Mouse (Mus musculus) neural tube, embryonic 11.5 days (tissue): ENCODE measurements around the gene Fyb. TPM values are rescaled to one million over a fixed set of nuclear protein-coding genes. Genes with fewer than 3 reads are reported as not detected.

Experiments
- ATAC-seq: fragments of 200-750 bp; cut with Nextera tagmentation; 2 replicates; pipeline ENCODE4 v1.8.0; 2017; ENCODE audit warnings: moderate number of reproducible peaks, mild to moderate bottlenecking, moderate TSS enrichment, moderate library complexity; ENCODE audit not compliant: insufficient read depth, low FRiP score, low TSS enrichment
- DNase-seq: peaks from one replicate; pipeline ENCODE4 v3.0.0-alpha.2; 2015; ENCODE audit warnings: low spot score
- H3K27ac ChIP-seq: fragments of 300-500 bp; sonication (generic); 2 replicates; pipeline ENCODE4 v1.5.1; 2014; ENCODE audit warnings: low read depth, mild to moderate bottlenecking, low read length
- H3K27me3 ChIP-seq: fragments of 300-500 bp; sonication (generic); 2 replicates; pipeline ENCODE4 v1.6.1; 2014; ENCODE audit warnings: mild to moderate bottlenecking, low read length, mixed read lengths; ENCODE audit not compliant: control insufficient read depth, insufficient read depth
- H3K36me3 ChIP-seq: fragments of 300-500 bp; sonication (generic); 2 replicates; pipeline ENCODE4 v1.6.1; 2014; ENCODE audit warnings: mild to moderate bottlenecking, low read length, moderate library complexity, mixed read lengths; ENCODE audit not compliant: control insufficient read depth, insufficient read depth
- H3K4me1 ChIP-seq: fragments of 300-500 bp; sonication (generic); 2 replicates; pipeline ENCODE4 v1.6.1; 2014; ENCODE audit warnings: low read length, mixed read lengths; ENCODE audit not compliant: control insufficient read depth, insufficient read depth
- H3K4me2 ChIP-seq: fragments of 300-500 bp; sonication (generic); 2 replicates; pipeline ENCODE4 v1.6.1; 2014; ENCODE audit warnings: low read depth, mild to moderate bottlenecking, moderate library complexity
- H3K4me3 ChIP-seq: fragments of 300-500 bp; sonication (generic); 2 replicates; pipeline ENCODE4 v1.5.1; 2014; ENCODE audit warnings: low read depth, low read length
- H3K9ac ChIP-seq: fragments of 300-500 bp; sonication (generic); 2 replicates; pipeline ENCODE4 v1.6.1; 2014; ENCODE audit warnings: mild to moderate bottlenecking, low read length
- H3K9me3 ChIP-seq: fragments of 300-500 bp; sonication (generic); 2 replicates; pipeline ENCODE4 v1.6.1; 2016; ENCODE audit warnings: low read length; ENCODE audit not compliant: control insufficient read depth
- WGBS: fragments of 180-500 bp; shearing (Covaris S2); extraction: QIAGEN DNeasy Blood & Tissue Kit; methylation state at CpG from one replicate; pipeline ENCODE4 v1.1.7; 2014; 5-methylcytosine and 5-hydroxymethylcytosine counted together
- polyA plus RNA-seq: library from polyadenylated mRNA; unstranded; fragments of >200 nt; fragmentation: Nextera tagmentation; extraction: Ambion mirVana; gene quantifications from 2 replicates; pipeline ENCODE4 v1.2.1, GENCODE M21; 2014

Fyb gene
- polyA plus RNA-seq: 2.8 and 5.6 TPM in 2 replicates

DNA sequence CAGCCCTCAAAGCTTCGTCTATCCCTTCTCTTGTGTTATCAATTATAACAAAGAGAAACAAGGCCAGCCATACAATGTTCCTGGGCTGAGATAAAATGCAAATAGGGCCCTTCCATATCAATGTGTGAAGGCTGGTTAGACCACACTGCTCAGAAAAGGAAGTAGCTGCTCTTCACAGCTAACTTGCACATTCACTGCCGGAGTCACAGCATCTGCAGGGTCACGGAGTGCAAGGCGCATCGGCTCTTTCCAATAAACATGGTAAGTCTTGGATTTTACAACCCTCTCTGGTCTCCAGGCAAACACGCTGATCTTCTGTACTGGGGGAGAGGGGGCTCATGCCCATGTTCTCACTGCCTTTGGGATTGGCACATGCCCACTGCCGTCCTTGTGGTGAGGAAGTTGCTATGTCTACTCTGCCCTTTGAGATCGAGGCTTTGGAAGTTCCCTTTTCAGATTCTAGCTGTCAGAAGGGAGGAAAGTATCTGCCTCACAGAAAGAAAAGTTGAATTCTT, at the start of gene Fyb:
Fyb (plus strand) TSS at position 201 of the 515 bp plus-strand sequence.
- Histone ChIP-seq H3K36me3 (no peaks in the 10 kb centered on the region), H3K9ac (no peak within 1 kb of the TSS), H3K4me2 (no peak within 1 kb of the TSS), H3K27ac (no peak within 1 kb of the TSS), H3K4me3 (no peak within 1 kb of the TSS), H3K27me3 (no peaks in the 10 kb centered on the region), H3K9me3 (no peaks in the 10 kb centered on the region), H3K4me1 (no peaks in the 10 kb centered on the region)
- 88% methylated on average over 8 of the region's 8 CpGs for WGBS
- ATAC-seq (no peak), DNase-seq (no peak)

- Histone ChIP-seq H3K27ac (no peak overlapping the region), H3K9ac (no peak overlapping the region), H3K4me3 (no peak overlapping the region), H3K36me3 (no peaks in the 10 kb centered on the region), H3K4me2 (no peak overlapping the region), H3K4me1 (no peaks in the 10 kb centered on the region), H3K27me3 (no peaks in the 10 kb centered on the region), H3K9me3 (no peaks in the 10 kb centered on the region)
- DNase-seq: no peak
- WGBS: 78% methylated on average over 3 of the region's 3 CpGs
- ATAC-seq: no peak
Measured at GRCm38 (mm10) chr15:6483561-6483960, 39.1 kb upstream of the Fyb start.

DNA sequence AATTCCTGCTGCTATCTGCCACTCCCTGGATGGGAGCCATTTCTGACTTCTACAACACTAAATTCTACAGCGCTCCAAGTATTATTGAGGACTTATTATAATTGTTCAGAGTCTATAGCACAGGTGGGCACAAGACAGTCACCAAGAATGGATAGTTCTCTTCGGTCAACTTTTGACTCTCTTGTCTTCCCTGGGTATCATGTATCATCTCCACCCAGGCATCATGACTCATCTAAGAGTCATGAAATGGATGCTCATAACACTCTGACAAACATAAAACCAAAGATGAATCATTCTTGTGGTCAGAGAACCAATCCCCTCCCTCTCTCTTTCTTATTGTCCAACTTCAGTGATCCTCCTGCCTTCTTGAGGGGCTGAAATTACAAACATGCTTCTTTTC, 30.3 kb upstream of the Fyb start:
- 89% methylated on average over 2 of the region's 2 CpGs for WGBS
- Histone ChIP-seq H3K36me3 (no peaks in the 10 kb centered on the region), H3K9ac (no peak overlapping the region)

DNA sequence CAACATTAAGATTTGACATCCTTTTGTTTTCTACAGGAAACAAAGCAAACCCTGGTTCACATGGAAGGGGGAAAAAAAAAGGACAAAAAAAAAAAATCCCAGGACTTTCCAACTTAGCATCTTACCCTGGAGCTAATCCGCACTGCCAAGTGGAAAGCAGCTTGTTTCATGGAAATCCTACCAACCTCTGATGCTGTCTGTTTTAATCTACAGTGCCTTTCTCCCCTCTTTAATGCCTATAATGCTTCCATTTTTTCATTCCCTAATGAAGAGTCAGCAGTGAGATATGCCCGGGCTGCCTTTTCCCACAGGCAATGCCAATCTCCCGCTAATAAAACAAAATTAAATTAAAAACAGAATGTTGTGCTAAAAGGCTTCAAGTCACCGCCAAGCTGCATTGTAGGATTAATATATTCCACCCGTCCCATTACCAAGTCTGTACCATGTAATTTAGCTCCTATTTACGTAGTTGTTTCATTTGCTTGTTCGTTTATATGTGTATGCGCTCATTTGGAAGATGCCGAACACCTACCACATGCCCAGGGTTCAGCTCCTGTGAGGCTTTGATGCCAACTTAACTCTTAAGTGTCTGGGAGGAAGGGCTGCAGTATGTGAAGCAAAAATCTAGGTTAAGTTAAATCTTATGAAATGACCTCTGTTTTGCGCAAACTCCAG, 24.1 kb upstream of the Fyb start:
- Histone ChIP-seq H3K36me3 (no peaks in the 10 kb centered on the region), H3K4me1 (no peaks in the 10 kb centered on the region), H3K4me3 (no peak overlapping the region), H3K9me3 (no peaks in the 10 kb centered on the region), H3K9ac (no peak overlapping the region), H3K4me2 (no peak overlapping the region), H3K27ac (no peak overlapping the region), H3K27me3 (no peaks in the 10 kb centered on the region)
- no peak for ATAC-seq
- WGBS: 86% methylated on average over 10 of the region's 10 CpGs
- no peak for DNase-seq

More for the DNA sequence above, 30.3 kb upstream of the Fyb start:
- Histone ChIP-seq H3K9me3 (no peaks in the 10 kb centered on the region), H3K4me2 (no peak overlapping the region), H3K27ac (no peak overlapping the region), H3K27me3 (no peaks in the 10 kb centered on the region), H3K4me1 (no peaks in the 10 kb centered on the region), H3K4me3 (no peak overlapping the region)
- ATAC-seq: no peak
- DNase-seq: no peak

DNA sequence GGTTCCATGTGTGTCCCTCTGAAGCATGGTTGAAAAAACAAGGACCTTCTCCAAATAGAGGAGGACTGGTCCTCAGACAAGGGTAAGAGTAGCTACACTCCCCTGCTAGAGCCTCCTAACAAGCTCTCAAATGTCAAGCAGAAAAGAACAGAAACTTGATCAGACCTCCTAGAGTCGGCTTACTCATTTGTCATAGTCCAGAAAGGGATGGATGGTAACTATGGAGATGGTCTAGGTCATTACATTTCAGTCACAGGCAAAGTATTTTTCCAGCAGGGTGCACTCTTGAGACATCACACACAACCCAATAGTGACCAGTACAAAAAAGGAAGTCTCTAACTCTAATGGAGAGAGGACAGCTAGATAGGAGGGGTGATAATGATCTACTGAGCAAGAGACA, 21.9 kb upstream of the Fyb start:
- Histone ChIP-seq H3K4me2 (no peak overlapping the region), H3K36me3 (no peaks in the 10 kb centered on the region), H3K4me3 (no peak overlapping the region), H3K9me3 (no peaks in the 10 kb centered on the region), H3K27me3 (no peaks in the 10 kb centered on the region), H3K4me1 (no peaks in the 10 kb centered on the region), H3K27ac (no peak overlapping the region), H3K9ac (no peak overlapping the region)
- no peak for DNase-seq
- WGBS: 54% methylated on average over 1 of the region's 1 CpGs
- no peak for ATAC-seq

- 88% methylated on average over 1 of the region's 1 CpGs for WGBS
- no peaks in the 10 kb centered on the region for H3K36me3 ChIP-seq
- no peak overlapping the region for H3K27ac ChIP-seq
- H3K27me3 ChIP-seq: no peaks in the 10 kb centered on the region
- ATAC-seq: no peak
- H3K4me3 ChIP-seq: no peak overlapping the region
- H3K4me2 ChIP-seq: no peak overlapping the region
- no peak overlapping the region for H3K9ac ChIP-seq
- no peak for DNase-seq
- H3K4me1 ChIP-seq: no peaks in the 10 kb centered on the region
- no peaks in the 10 kb centered on the region for H3K9me3 ChIP-seq
Measured at GRCm38 (mm10) chr15:6517525-6517924, 5.1 kb upstream of the Fyb start.

- ATAC-seq: no peak
Measured at GRCm38 (mm10) chr15:6519417-6520255, 3.0 kb upstream of the Fyb start.

DNA sequence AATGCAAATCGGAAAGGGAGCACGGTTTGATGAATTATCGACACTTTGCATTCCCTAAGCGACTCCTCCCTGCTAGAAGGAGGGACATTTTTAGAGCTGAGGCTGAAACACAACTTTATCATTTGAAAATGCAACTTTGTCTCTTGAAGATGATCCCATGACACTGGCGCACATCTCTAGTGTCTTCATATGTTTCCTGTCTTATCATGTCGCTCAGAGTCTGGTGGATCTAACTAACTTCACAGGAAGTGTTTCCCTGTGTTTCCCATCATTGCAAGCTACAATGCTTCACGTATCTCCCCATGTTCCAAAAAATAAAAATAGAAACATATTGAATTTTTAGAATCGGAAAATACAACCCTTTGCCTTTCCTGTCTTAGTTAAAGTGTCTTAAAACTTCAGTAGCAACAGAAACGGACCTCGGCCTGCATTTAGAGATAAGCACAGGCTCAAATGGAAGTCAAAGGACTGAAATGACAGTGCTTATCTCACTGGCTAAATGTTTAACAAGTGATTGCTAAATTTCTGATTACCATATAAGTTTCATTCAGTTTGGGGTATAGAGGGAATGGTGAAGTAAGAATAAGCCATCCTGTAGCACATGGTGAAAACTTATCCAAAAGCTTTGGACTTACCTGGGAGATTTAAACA, 2.0 kb upstream of the Fyb start:
- Histone ChIP-seq H3K36me3 (no peaks in the 10 kb centered on the region), H3K4me2 (no peak overlapping the region), H3K4me3 (no peak overlapping the region), H3K4me1 (no peaks in the 10 kb centered on the region), H3K27me3 (no peaks in the 10 kb centered on the region), H3K9me3 (no peaks in the 10 kb centered on the region), H3K9ac (no peak overlapping the region), H3K27ac (no peak overlapping the region)
- DNase-seq (no peak), ATAC-seq (no peak)
- 93% methylated on average over 10 of the region's 10 CpGs for WGBS

More at GRCm38 (mm10) chr15:6519417-6520255, 3.0 kb upstream of the Fyb start:
- WGBS: 92% methylated on average over 19 of the region's 19 CpGs
- no peak overlapping the region for H3K9ac ChIP-seq
- no peak overlapping the region for H3K4me2 ChIP-seq
- DNase-seq: no peak
- no peak overlapping the region for H3K4me3 ChIP-seq
- no peaks in the 10 kb centered on the region for H3K27me3 ChIP-seq
- H3K9me3 ChIP-seq: no peaks in the 10 kb centered on the region
- no peaks in the 10 kb centered on the region for H3K36me3 ChIP-seq
- no peak overlapping the region for H3K27ac ChIP-seq
- H3K4me1 ChIP-seq: no peaks in the 10 kb centered on the region
